In genomic region chr2:153446476-153446875, GRCm38 (mm10) we compare ENCODE assay signal across 11 mouse cellular contexts. TPM values are rescaled to one million over a fixed set of nuclear protein-coding genes. Genes with fewer than 3 reads are reported as not detected.
DNase-seq lines count a peak whose midpoint lies in the region; ATAC-seq lines count a peak whose summit lies in the region.
"Had no signal": no experiment of that assay in that cellular context is flagged by ENCODE, and none has a peak within 500 bp of the region (broad histone marks: within the 10 kb centered on the region; RNA-seq: fewer than 3 reads in every experiment).

No protein-coding gene starts in this region.

- H3K27ac ChIP-seq in forebrain, embryonic 10.5 days, result no peak overlapping the region
- H3K27ac ChIP-seq in forebrain, embryonic 11.5 days (ENCODE audit: low read depth, low read length), result no peak overlapping the region
- no peak overlapping the region for H3K27ac ChIP-seq in midbrain, embryonic 11.5 days (ENCODE audit: low read depth, low read length)
- no peak overlapping the region for H3K27ac ChIP-seq in midbrain, embryonic 10.5 days (replicated peaks)
- no peak overlapping the region for H3K27ac ChIP-seq in limb, embryonic 12.5 days

- H3K9ac ChIP-seq in forebrain, embryonic 11.5 days (ENCODE audit: low read length), result no peak overlapping the region
- no peak overlapping the region for H3K9ac ChIP-seq in midbrain, embryonic 11.5 days (ENCODE audit: low read length)
- no peak overlapping the region for H3K9ac ChIP-seq in limb, embryonic 12.5 days (replicated peaks)

- H3K4me2 ChIP-seq in forebrain, embryonic 11.5 days (ENCODE audit: low read depth, low read length, severe bottlenecking), result no peak overlapping the region; the same call in 1 of the 2 replicates
- peak overlapping the region; percentile 99; the same call in 1 of the 2 replicates for H3K4me2 ChIP-seq in midbrain, embryonic 11.5 days
- H3K4me2 ChIP-seq in limb, embryonic 12.5 days, result peak overlapping the region; percentile 91; the same call in 1 of the 2 replicates

- WGBS in forebrain, embryonic 10.5 days, result 20% methylated on average over 4 of the region's 4 CpGs
- WGBS in forebrain, embryonic 11.5 days, result 24% methylated on average over 4 of the region's 4 CpGs
- 26% methylated on average over 4 of the region's 4 CpGs for WGBS in midbrain, embryonic 11.5 days
- 23% methylated on average over 4 of the region's 4 CpGs for WGBS in midbrain, embryonic 10.5 days
- WGBS in limb, embryonic 12.5 days, result 5% methylated on average over 4 of the region's 4 CpGs

- ATAC-seq in forebrain, embryonic 11.5 days (replicated peaks; ENCODE audit: low FRiP score), result no peak
- no peak for ATAC-seq in midbrain, embryonic 11.5 days (ENCODE audit: low FRiP score)
- ATAC-seq in limb, embryonic 12.5 days (ENCODE audit: insufficient number of reproducible peaks, insufficient read depth, low FRiP score, low TSS enrichment, low read depth), result no peak

- peaks cover 60% of the 10 kb centered on the region for H3K4me1 ChIP-seq in forebrain, embryonic 10.5 days
- peaks cover 10% of the 10 kb centered on the region; the same call in 1 of the 2 replicates for H3K4me1 ChIP-seq in forebrain, embryonic 11.5 days (replicated peaks; ENCODE audit: control insufficient read depth, insufficient read depth, low read length)
- H3K4me1 ChIP-seq in midbrain, embryonic 11.5 days (ENCODE audit: control insufficient read depth, insufficient read depth, low read length), result peaks cover 19% of the 10 kb centered on the region
- H3K4me1 ChIP-seq in midbrain, embryonic 10.5 days, result peaks cover 49% of the 10 kb centered on the region
- H3K4me1 ChIP-seq in limb, embryonic 12.5 days (replicated peaks), result peaks cover 27% of the 10 kb centered on the region

- H3K4me3 ChIP-seq in forebrain, embryonic 10.5 days, result peak overlapping the region; percentile 81
- H3K4me3 ChIP-seq in forebrain, embryonic 11.5 days (ENCODE audit: low read depth, low read length), result no peak overlapping the region
- H3K4me3 ChIP-seq in midbrain, embryonic 11.5 days (ENCODE audit: low read depth, low read length), result no peak overlapping the region; the same call in 1 of the 2 replicates
- no peak overlapping the region for H3K4me3 ChIP-seq in midbrain, embryonic 10.5 days
- H3K4me3 ChIP-seq in limb, embryonic 12.5 days (replicated peaks), result no peak overlapping the region

- no peaks in the 10 kb centered on the region for H3K9me3 ChIP-seq in forebrain, embryonic 10.5 days
- no peaks in the 10 kb centered on the region for H3K9me3 ChIP-seq in forebrain, embryonic 11.5 days (ENCODE audit: control insufficient read depth, low read length)
- H3K9me3 ChIP-seq in midbrain, embryonic 11.5 days (ENCODE audit: control insufficient read depth, low read length), result no peaks in the 10 kb centered on the region
- no peaks in the 10 kb centered on the region for H3K9me3 ChIP-seq in midbrain, embryonic 10.5 days (replicated peaks)
- H3K9me3 ChIP-seq in limb, embryonic 12.5 days, result no peaks in the 10 kb centered on the region

- DNase-seq in forebrain, embryonic 10.5 days (ENCODE audit: extremely low spot score, low spot score), result no peak
- DNase-seq in forebrain, embryonic 11.5 days (ENCODE audit: low spot score), result no peak
- DNase-seq in midbrain, embryonic 11.5 days (ENCODE audit: low spot score, missing footprints), result no peak
- DNase-seq in midbrain, embryonic 10.5 days (ENCODE audit: low spot score), result no peak
- peak; percentile 76 for DNase-seq in yolk sac, embryonic 10.5 days (ENCODE audit: low spot score)
- no peak for DNase-seq in retina, embryonic 14.5 days (ENCODE audit: low spot score)
- no peak for DNase-seq in adrenal gland, adult 8-10 months

- H3K27me3 ChIP-seq in forebrain, embryonic 10.5 days (ENCODE audit: poor library complexity, severe bottlenecking), result peaks cover 16% of the 10 kb centered on the region
- H3K27me3 ChIP-seq in forebrain, embryonic 11.5 days (ENCODE audit: control insufficient read depth, insufficient read depth, low read length), result no peaks in the 10 kb centered on the region
- no peaks in the 10 kb centered on the region for H3K27me3 ChIP-seq in midbrain, embryonic 11.5 days (ENCODE audit: control insufficient read depth, insufficient read depth, low read length)
- peaks cover 16% of the 10 kb centered on the region for H3K27me3 ChIP-seq in midbrain, embryonic 10.5 days (ENCODE audit: low read depth, poor library complexity, severe bottlenecking)
- H3K27me3 ChIP-seq in limb, embryonic 12.5 days, result no peaks in the 10 kb centered on the region

- no peaks in the 10 kb centered on the region for H3K36me3 ChIP-seq in forebrain, embryonic 10.5 days (replicated peaks)
- no peaks in the 10 kb centered on the region for H3K36me3 ChIP-seq in forebrain, embryonic 11.5 days (ENCODE audit: control insufficient read depth, insufficient read depth, low read length)
- no peaks in the 10 kb centered on the region for H3K36me3 ChIP-seq in midbrain, embryonic 11.5 days (ENCODE audit: control insufficient read depth, insufficient read depth, low read length)
- H3K36me3 ChIP-seq in midbrain, embryonic 10.5 days, result no peaks in the 10 kb centered on the region
- no peaks in the 10 kb centered on the region for H3K36me3 ChIP-seq in limb, embryonic 12.5 days

RNA-seq across cellular contexts. Expression of gene 4930404H24Rik, which starts 46.1 kb away (rescaled TPM):
- not detected in 2 replicates for polyA plus RNA-seq in forebrain, embryonic 10.5 days (2016; fragmentation: Nextera tagmentation; extraction: Ambion mirVana)
- polyA plus RNA-seq in forebrain, embryonic 11.5 days (2014; fragmentation: Nextera tagmentation; extraction: Ambion mirVana), result not detected in 2 replicates
- not detected in 2 replicates for polyA plus RNA-seq in midbrain, embryonic 11.5 days (2014; fragmentation: Nextera tagmentation; extraction: Ambion mirVana)
- polyA plus RNA-seq in midbrain, embryonic 10.5 days (2016; fragmentation: Nextera tagmentation; extraction: Ambion mirVana), result not detected in 2 replicates
- polyA plus RNA-seq in limb, embryonic 12.5 days (2016; fragmentation: Nextera tagmentation; extraction: Ambion mirVana), result not detected in 2 replicates
- total RNA-seq in adrenal gland, adult 8-10 months (2022), result not detected
- total RNA-seq: gastrocnemius, postnatal 4 days; liver, adult 2 months had no signal
- polyA plus RNA-seq: liver, adult 2 months; spleen, adult 2 months had no signal
